Comparison of ENCODE assay signal across 8 mouse cellular contexts in the genomic region with DNA sequence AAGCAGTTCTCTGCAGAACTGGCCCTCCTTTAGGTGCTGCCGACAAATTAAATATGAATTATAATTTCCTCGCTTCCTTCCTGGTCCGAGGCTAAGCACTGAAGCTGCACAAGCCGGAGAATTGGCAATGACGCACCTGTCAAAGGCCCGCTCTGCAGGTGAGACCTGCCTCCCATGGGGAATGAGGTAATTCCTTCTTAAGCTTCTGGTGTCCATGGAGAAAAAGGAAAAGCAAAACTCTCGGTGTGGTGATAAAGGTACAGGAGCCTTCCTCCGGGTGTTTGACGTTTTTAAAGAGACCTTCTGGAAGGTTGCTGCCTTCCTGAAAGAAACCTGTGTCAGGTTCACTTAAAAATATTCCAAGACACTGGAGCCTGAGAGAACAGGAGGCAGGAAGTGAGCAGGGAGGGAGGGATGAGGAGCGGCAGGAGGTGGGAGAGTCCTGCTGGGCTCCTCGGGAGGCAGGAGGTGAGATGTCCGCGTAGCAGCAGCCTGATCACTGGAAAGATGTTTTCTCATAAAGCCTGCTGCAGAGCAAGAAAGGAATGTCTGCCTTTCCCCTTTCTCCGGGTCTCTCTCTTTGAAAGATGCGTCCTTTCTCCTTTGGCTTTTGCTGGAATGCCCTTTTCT.
DNase-seq lines count a peak whose midpoint lies in the region; ATAC-seq lines count a peak whose summit lies in the region.

No protein-coding gene starts in this region.

- peak; percentile 30 for DNase-seq in embryo, embryonic 10.5 days (ENCODE audit: low spot score)
- no peak for DNase-seq in embryo, embryonic 11 days
- DNase-seq in brain, adult 2 months (ENCODE audit: low read depth, low spot score) = peak; percentile 91
- peak; percentile 72 for DNase-seq in embryonic facial prominence, embryonic 14.5 days (ENCODE audit: low spot score)
- no peak for DNase-seq in thymus, postnatal 0 days (ENCODE audit: low spot score)
- no peak for DNase-seq in thymus, postnatal 36 days

- peaks cover 10% of the 10 kb centered on the region; the same call in 1 of the 2 replicates for H3K4me1 ChIP-seq in embryonic facial prominence, embryonic 14.5 days (ENCODE audit: control insufficient read depth, insufficient read depth, low read length)
- peaks cover 17% of the 10 kb centered on the region for H3K4me1 ChIP-seq in limb, embryonic 12.5 days (replicated peaks)

- H3K27me3 ChIP-seq in embryonic facial prominence, embryonic 14.5 days (replicated peaks; ENCODE audit: control insufficient read depth, insufficient read depth, low read length) = peaks cover 6% of the 10 kb centered on the region
- peaks cover 19% of the 10 kb centered on the region for H3K27me3 ChIP-seq in limb, embryonic 12.5 days

- no peak; the same call in 1 of the 2 replicates for ATAC-seq in embryonic facial prominence, embryonic 14.5 days (ENCODE audit: low read depth)
- ATAC-seq in limb, embryonic 12.5 days (ENCODE audit: insufficient number of reproducible peaks, insufficient read depth, low FRiP score, low TSS enrichment, low read depth) = no peak
- no peak for ATAC-seq in megakaryocyte, adult 5-6 weeks (ENCODE audit: poor library complexity, severe bottlenecking)

- H3K4me2 ChIP-seq in embryonic facial prominence, embryonic 14.5 days (ENCODE audit: low read depth, low read length) = peak overlapping the region; percentile 37
- H3K4me2 ChIP-seq in limb, embryonic 12.5 days = peak overlapping the region; percentile 43

- peak overlapping the region; percentile 8; the same call in 1 of the 2 replicates for H3K9ac ChIP-seq in embryonic facial prominence, embryonic 14.5 days (ENCODE audit: low read depth, low read length)
- no peak overlapping the region for H3K9ac ChIP-seq in limb, embryonic 12.5 days (replicated peaks)

- no peak overlapping the region for H3K27ac ChIP-seq in embryonic facial prominence, embryonic 14.5 days (replicated peaks; ENCODE audit: low read depth, low read length)
- H3K27ac ChIP-seq in limb, embryonic 12.5 days = 0 out of 2 replicates have a peak overlapping the region, but pooled peaks have one; percentile 7

- H3K9me3 ChIP-seq in embryonic facial prominence, embryonic 14.5 days (ENCODE audit: control insufficient read depth, low read length) = no peaks in the 10 kb centered on the region
- no peaks in the 10 kb centered on the region for H3K9me3 ChIP-seq in limb, embryonic 12.5 days

- H3K36me3 ChIP-seq in embryonic facial prominence, embryonic 14.5 days (ENCODE audit: control insufficient read depth, insufficient read depth, low read length) = no peaks in the 10 kb centered on the region
- H3K36me3 ChIP-seq in limb, embryonic 12.5 days = no peaks in the 10 kb centered on the region

- no peak overlapping the region for H3K4me3 ChIP-seq in embryonic facial prominence, embryonic 14.5 days (ENCODE audit: low read depth, low read length)
- H3K4me3 ChIP-seq in limb, embryonic 12.5 days (replicated peaks) = no peak overlapping the region; the same call in 1 of the 2 replicates

- 7% methylated on average over 15 of the region's 15 CpGs for WGBS in embryonic facial prominence, embryonic 14.5 days
- 7% methylated on average over 15 of the region's 15 CpGs for WGBS in limb, embryonic 12.5 days

Comparison
In these comparisons a context has a peak if more than half of its experiments do, and no peak if none do; other contexts are left out.
1. DNase-seq: peak in embryo, embryonic 10.5 days (single experiment), brain, adult 2 months (single experiment) and embryonic facial prominence, embryonic 14.5 days (single experiment); none in embryo, embryonic 11 days (single experiment), thymus, postnatal 0 days (single experiment) and thymus, postnatal 36 days (0 of 2).